Mouse (Mus musculus) right cerebral cortex, postnatal 14 days (tissue): ENCODE data around the gene 5830473C10Rik.
"Not testable (repeated sequence)": the region's sequence is repeated elsewhere in the genome, so short reads cannot be mapped to it uniquely, and the experiment has no call there.

ENCODE experiments used
- DNase-seq: peaks from one replicate; pipeline ENCODE4 v3.0.0; 2022

Gene 5830473C10Rik

GRCm38 (mm10) chr5:90596155-90596554, 35.2 kb downstream of the 5830473C10Rik start:
- no peak for DNase-seq

GRCm38 (mm10) chr5:90601469-90601868, 40.6 kb downstream of the 5830473C10Rik start:
- peak; percentile 56 for DNase-seq

DNA sequence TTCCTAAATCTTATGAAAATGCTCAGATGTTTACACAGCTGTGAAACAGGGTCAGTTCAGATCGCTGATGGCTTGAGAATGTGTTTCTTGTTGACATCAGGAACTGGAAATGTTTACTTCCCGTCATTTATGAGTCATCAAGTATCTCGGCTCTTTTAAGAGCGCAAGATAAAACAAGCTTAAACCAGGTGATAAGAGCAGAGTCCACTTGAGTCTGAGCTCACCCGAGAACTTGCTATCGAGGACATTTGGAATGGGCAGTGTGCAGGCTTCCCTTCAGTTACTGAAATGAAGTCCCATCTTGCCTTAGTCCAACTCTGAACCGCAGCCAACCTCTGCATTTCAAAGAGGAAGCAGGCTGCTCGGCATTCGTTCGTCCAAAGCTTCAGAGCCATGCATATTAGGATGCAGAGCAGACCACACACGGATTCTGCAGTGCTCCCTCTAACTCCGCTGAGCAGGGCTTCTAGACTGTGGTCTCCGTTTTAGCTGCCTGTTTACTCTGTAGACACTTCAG, 42.6 kb downstream of the 5830473C10Rik start:
- DNase-seq, result no peak

DNA sequence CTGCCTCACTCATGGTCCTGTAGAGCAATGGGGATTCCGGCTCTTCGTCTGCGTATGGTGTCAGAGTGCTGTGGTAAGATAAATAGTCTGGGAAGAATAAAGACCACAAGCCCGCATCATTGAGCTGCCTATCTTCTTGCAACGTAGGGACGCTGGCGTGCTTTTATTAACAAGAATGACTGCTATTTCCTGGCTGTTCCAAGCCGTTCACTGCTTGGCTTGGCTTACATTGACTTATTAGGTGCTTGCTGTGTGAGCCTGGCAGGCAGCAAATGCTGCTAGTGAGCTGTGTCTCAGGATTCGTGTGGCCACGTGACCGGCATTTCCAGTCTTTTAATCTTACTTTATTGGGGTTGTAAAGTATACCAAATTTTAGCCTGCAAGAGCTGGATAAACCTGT, 48.0 kb downstream of the 5830473C10Rik start:
- DNase-seq, result no peak

DNA sequence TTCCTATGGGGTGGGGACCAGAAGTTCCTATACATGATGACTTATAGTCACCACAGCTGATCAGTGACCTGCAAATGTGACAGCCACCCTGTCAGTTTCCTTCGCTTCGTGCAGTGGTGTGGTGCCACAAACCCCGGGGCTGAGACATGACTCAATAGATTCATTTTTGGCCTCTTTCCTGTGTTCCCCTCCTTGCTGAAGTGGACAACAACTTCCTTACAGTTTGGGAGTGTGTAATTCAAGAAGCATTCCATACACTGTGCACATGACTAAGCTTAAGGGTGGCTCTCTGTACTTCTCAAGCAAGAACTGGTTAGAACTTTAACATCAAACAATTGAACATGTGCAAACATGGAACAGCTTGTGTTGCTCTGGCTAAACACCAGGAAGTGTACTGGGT, 50.5 kb downstream of the 5830473C10Rik start:
- no peak for DNase-seq

GRCm38 (mm10) chr5:90611996-90612611, 51.2 kb downstream of the 5830473C10Rik start:
- no peak for DNase-seq

DNA sequence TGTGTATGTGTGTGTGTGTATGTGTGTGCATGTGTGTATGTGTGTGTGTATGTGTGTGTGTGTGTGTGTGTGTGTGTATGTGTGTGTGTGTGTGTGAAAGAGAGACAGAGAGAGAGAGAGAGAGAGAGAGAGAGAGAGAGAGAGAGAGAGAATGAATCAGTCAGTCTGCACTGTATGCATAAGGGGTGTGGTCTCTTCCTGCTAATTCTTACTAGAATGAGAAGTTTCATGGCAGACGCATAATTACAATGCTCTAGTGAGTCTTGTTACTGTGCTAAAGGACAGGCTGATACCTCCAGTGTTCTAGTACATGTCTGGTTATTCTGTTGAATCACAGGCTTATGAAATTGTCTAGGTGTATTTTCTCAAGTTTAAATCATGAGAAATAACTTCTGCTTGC, 51.8 kb downstream of the 5830473C10Rik start:
- DNase-seq, result not testable (repeated sequence)

- DNase-seq, result no peak
These were observed 57.0 kb downstream of the 5830473C10Rik start for GRCm38 (mm10) chr5:90617859-90618258.

- no peak for DNase-seq
These were observed 60.4 kb downstream of the 5830473C10Rik start for GRCm38 (mm10) chr5:90621316-90621715.

DNA sequence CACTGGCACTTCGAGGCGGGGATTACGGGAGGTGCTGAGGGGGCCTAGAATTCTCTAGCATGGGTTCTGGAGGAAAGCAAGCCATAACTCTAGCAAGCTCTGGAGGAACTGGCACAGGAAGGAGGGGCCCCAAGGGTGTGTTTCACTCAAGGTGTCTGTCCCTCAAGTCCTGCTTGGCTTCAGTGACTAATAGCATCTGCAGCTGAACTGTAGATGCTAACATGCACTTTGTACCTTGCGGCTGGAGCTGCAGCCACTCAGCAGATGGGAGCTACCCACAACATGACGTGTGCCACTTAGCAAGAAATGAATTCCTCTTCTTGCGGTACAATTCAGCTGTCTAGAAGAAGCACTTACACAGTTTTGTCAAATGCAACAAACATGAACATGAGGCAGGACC, 60.8 kb downstream of the 5830473C10Rik start:
- no peak for DNase-seq

- no peak for DNase-seq
These were observed 62.3 kb downstream of the 5830473C10Rik start for GRCm38 (mm10) chr5:90623209-90623608.

GRCm38 (mm10) chr5:90624708-90625425, 64.0 kb downstream of the 5830473C10Rik start:
- DNase-seq, result no peak

DNA sequence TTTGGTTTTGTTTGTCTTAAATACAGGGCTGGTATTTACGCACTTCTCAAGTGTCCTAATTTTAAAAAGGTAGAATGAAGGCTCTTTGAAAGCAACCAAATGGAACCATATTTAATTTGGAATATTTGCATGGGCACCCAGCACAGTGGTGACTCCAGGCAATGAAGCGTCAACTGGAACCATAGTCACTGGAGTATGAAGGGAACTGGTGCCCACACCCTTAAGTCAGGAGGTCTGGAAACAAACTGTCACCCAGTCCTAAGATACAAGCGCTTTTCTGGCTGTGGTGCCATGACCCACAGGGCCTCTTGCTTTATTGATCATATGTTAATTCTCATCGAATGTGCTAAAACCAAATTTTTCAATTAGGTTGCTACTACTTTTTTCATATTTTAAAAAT, 66.5 kb downstream of the 5830473C10Rik start:
- no peak for DNase-seq

GRCm38 (mm10) chr5:90628011-90628410, 67.1 kb downstream of the 5830473C10Rik start:
- no peak for DNase-seq

- DNase-seq, result no peak
These were observed 67.6 kb downstream of the 5830473C10Rik start for GRCm38 (mm10) chr5:90628530-90628929.

GRCm38 (mm10) chr5:90634885-90635284, 74.0 kb downstream of the 5830473C10Rik start:
- DNase-seq, result no peak

DNA sequence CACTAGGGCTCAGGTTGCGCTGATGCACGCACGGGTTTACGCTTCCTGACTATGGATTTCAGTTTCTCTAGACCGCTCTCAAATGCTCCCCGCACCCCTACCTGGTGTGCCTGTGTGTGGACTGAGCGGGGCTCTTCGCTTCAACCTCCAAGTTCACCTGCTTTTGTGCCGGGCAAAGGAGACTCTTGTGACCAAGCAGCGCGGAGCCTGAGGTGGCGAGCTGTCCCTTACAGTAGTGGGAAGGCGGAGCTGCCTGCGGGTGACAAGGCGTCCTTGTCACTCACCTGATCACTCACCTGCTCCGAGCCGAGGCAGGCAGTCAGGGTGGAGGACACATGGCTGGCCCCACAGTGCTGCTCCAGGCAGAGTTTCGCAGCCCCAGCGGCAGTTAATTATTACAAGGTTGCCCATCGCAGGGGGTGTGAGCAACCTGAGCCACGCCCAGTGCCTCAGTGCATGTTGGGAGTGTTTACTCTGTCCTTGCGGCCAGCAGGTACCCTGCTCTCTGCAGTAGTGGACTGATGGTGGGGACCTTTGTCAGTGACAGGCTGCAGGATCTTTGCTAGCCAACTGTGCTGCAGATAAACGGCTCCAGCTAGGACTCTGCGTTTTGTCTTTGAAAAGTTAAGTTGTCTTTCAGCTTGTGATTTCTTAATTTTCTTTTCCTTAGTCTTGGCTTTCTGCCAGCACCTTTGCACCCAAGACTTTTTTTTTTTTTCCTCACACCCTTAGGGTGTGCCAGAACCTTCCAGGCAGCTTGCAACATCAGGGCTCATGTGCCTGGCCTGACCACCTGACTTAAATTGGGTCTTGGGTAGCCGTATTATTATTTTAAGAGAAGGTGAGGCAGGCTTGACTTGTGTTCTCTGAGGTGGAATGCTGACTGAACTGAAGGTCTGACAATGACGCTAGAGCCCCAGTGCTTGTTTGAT, 79.6 kb downstream of the 5830473C10Rik start, which contains the start of gene Rassf6:
Rassf6 (minus strand) TSS at position 372 of the 932 bp plus-strand sequence.
- no peak for DNase-seq

DNA sequence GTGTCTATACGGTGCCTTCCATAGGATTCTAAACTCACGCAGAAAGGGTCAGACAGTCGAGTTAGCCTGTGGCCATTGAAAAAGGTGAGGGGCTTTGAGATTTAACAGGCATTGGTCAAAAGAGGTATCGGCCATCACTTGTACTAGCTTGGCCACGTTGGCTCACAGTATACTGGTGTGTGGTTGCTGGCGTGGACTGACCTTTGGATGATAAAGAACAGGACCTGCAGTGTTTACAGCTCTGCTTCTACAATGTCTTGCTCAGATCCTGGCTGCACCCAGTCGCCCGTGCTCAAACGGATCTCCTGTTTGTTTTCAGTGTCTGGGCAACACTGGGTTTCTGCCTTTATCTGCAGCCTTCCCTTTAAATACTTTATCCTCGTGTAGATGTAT, 80.3 kb downstream of the 5830473C10Rik start:
- DNase-seq, result no peak

- DNase-seq, result no peak
These were observed 84.7 kb downstream of the 5830473C10Rik start for GRCm38 (mm10) chr5:90645579-90645978.

- DNase-seq, result no peak
These were observed 85.5 kb downstream of the 5830473C10Rik start for GRCm38 (mm10) chr5:90646398-90646797.
